Mouse (Mus musculus) mammary gland, adult 2 months (tissue): ENCODE data around the gene Ferd3l. TPM values are rescaled to one million over a fixed set of nuclear protein-coding genes. Genes with fewer than 3 reads are reported as not detected.

Source experiments
- polyA plus RNA-seq: library from polyadenylated mRNA; depleted of rRNA; stranded (reverse); fragments of >200 nt; gene quantifications from 2 replicates; pipeline ENCODE4 v1.2.3, GENCODE M21; 2012; ENCODE audit warnings: low replicate concordance; rRNA removed

Ferd3l gene
- not detected in 2 replicates for polyA plus RNA-seq

GRCm38 (mm10) chr12:33928331-33929192 lies at the start of gene Ferd3l:
Gene Ferd3l, plus strand, starts transcription at chr12:33928425.

GRCm38 (mm10) chr12:33957400-33958240 lies 29.4 kb downstream of the Ferd3l start, which contains the start of gene Twist1:
Gene Twist1, plus strand, starts transcription at chr12:33957671.

Other genes with a start within 250 kb of the Ferd3l start
- 25.5 and 80.6 TPM in 2 replicates for gene Twist1, start 29.2 kb downstream of the Ferd3l start, polyA plus RNA-seq